Comparison of ENCODE assay signal across 24 mouse cellular contexts in genomic region chr2:163492018-163492417, GRCm38 (mm10). TPM values are rescaled to one million over a fixed set of nuclear protein-coding genes. Genes with fewer than 3 reads are reported as not detected.
DNase-seq lines count a peak whose midpoint lies in the region; ATAC-seq lines count a peak whose summit lies in the region.
"Had no signal": no experiment of that assay in that cellular context is flagged by ENCODE, and none has a peak within 500 bp of the region (broad histone marks: within the 10 kb centered on the region; RNA-seq: fewer than 3 reads in every experiment).

R3hdml (plus strand) TSS chr2:163492318.

- no peaks in the 10 kb centered on the region for H3K27me3 ChIP-seq in forebrain, embryonic 11.5 days (ENCODE audit: control insufficient read depth, insufficient read depth, low read length)
- 0 out of 2 replicates have a peak, but pooled peaks cover 3% of the 10 kb centered on the region for H3K27me3 ChIP-seq in forebrain, embryonic 13.5 days
- H3K27me3 ChIP-seq in kidney, embryonic 15.5 days, result peaks cover 7% of the 10 kb centered on the region; the same call in 1 of the 2 replicates
- no peaks in the 10 kb centered on the region for H3K27me3 ChIP-seq in midbrain, embryonic 11.5 days (ENCODE audit: control insufficient read depth, insufficient read depth, low read length)
- no peaks in the 10 kb centered on the region for H3K27me3 ChIP-seq in midbrain, embryonic 14.5 days (ENCODE audit: control insufficient read depth, insufficient read depth, low read length)
- H3K27me3 ChIP-seq: intestine, embryonic 15.5 days; liver, embryonic 15.5 days; stomach, embryonic 15.5 days had no signal

- H3K9ac ChIP-seq in forebrain, embryonic 11.5 days (ENCODE audit: low read length), result peak within 1 kb of the TSS; percentile 12; the same call in 1 of the 2 replicates
- no peak within 1 kb of the TSS for H3K9ac ChIP-seq in forebrain, embryonic 13.5 days
- H3K9ac ChIP-seq in kidney, embryonic 15.5 days, result no peak within 1 kb of the TSS
- H3K9ac ChIP-seq in midbrain, embryonic 11.5 days (ENCODE audit: low read length), result no peak within 1 kb of the TSS
- H3K9ac ChIP-seq in midbrain, embryonic 14.5 days (replicated peaks; ENCODE audit: low read length), result no peak within 1 kb of the TSS
- H3K9ac ChIP-seq: embryonic facial prominence, embryonic 13.5 days; forebrain, postnatal 0 days; heart, embryonic 12.5 days; intestine, embryonic 15.5 days; liver, embryonic 15.5 days; lung, embryonic 14.5 days; stomach, embryonic 15.5 days had no signal

- H3K4me3 ChIP-seq in forebrain, embryonic 11.5 days (ENCODE audit: low read depth, low read length), result no peak within 1 kb of the TSS
- no peak within 1 kb of the TSS for H3K4me3 ChIP-seq in forebrain, embryonic 13.5 days
- no peak within 1 kb of the TSS for H3K4me3 ChIP-seq in kidney, embryonic 15.5 days (replicated peaks)
- no peak within 1 kb of the TSS for H3K4me3 ChIP-seq in midbrain, embryonic 11.5 days (ENCODE audit: low read depth, low read length)
- no peak within 1 kb of the TSS for H3K4me3 ChIP-seq in midbrain, embryonic 14.5 days (replicated peaks; ENCODE audit: low read depth, low read length)
- H3K4me3 ChIP-seq: embryonic facial prominence, embryonic 13.5 days; forebrain, embryonic 10.5 days; heart, adult 2 months; heart, embryonic 12.5 days; intestine, embryonic 15.5 days; liver, embryonic 15.5 days; stomach, embryonic 15.5 days had no signal

- H3K27ac ChIP-seq in forebrain, embryonic 11.5 days (ENCODE audit: low read depth, low read length), result no peak within 1 kb of the TSS
- no peak within 1 kb of the TSS for H3K27ac ChIP-seq in forebrain, embryonic 13.5 days
- H3K27ac ChIP-seq in kidney, embryonic 15.5 days, result no peak within 1 kb of the TSS
- no peak within 1 kb of the TSS for H3K27ac ChIP-seq in midbrain, embryonic 11.5 days (ENCODE audit: low read depth, low read length)
- H3K27ac ChIP-seq in midbrain, embryonic 14.5 days (replicated peaks; ENCODE audit: low read depth, low read length), result no peak within 1 kb of the TSS
- H3K27ac ChIP-seq: embryonic facial prominence, embryonic 13.5 days; forebrain, embryonic 10.5 days; heart, adult 2 months; intestine, embryonic 15.5 days; liver, embryonic 15.5 days; stomach, embryonic 15.5 days had no signal

- no peak for DNase-seq in forebrain, embryonic 11.5 days (ENCODE audit: low spot score)
- no peak for DNase-seq in kidney, postnatal 4 days
- peak; percentile 60 for DNase-seq in midbrain, embryonic 11.5 days (ENCODE audit: low spot score, missing footprints)
- DNase-seq in midbrain, embryonic 14.5 days, result no peak
- no peak for DNase-seq in urinary bladder, adult 2 months (ENCODE audit: low spot score)
- DNase-seq: adrenal gland, postnatal 25 days; cerebellum, adult 18-20 months; heart, adult 2 months; heart, postnatal 4 days; kidney, postnatal 14 days; liver; lung, embryonic 14.5 days; lung, postnatal 14 days; right cerebral cortex, postnatal 25 days had no signal

- no peaks in the 10 kb centered on the region for H3K9me3 ChIP-seq in forebrain, embryonic 11.5 days (ENCODE audit: control insufficient read depth, low read length)
- H3K9me3 ChIP-seq in forebrain, embryonic 13.5 days (replicated peaks), result no peaks in the 10 kb centered on the region
- no peaks in the 10 kb centered on the region for H3K9me3 ChIP-seq in kidney, embryonic 15.5 days (replicated peaks)
- H3K9me3 ChIP-seq in midbrain, embryonic 11.5 days (ENCODE audit: control insufficient read depth, low read length), result no peaks in the 10 kb centered on the region
- no peaks in the 10 kb centered on the region for H3K9me3 ChIP-seq in midbrain, embryonic 14.5 days (ENCODE audit: control insufficient read depth, low read length)
- H3K9me3 ChIP-seq: embryonic facial prominence, embryonic 13.5 days; forebrain, embryonic 10.5 days; heart, embryonic 12.5 days; intestine, embryonic 15.5 days; liver, embryonic 15.5 days; stomach, embryonic 15.5 days had no signal

- WGBS in forebrain, embryonic 11.5 days, result 77% methylated on average over 5 of the region's 5 CpGs
- WGBS in forebrain, embryonic 13.5 days, result 81% methylated on average over 5 of the region's 5 CpGs
- WGBS in kidney, embryonic 15.5 days, result 68% methylated on average over 5 of the region's 5 CpGs
- WGBS in midbrain, embryonic 11.5 days, result 79% methylated on average over 5 of the region's 5 CpGs
- WGBS in midbrain, embryonic 14.5 days, result 81% methylated on average over 5 of the region's 5 CpGs

- no peak for ATAC-seq in forebrain, embryonic 11.5 days (replicated peaks; ENCODE audit: low FRiP score)
- ATAC-seq in forebrain, embryonic 13.5 days, result no peak
- no peak for ATAC-seq in kidney, embryonic 15.5 days (replicated peaks; ENCODE audit: low FRiP score)
- ATAC-seq in midbrain, embryonic 11.5 days (ENCODE audit: low FRiP score), result no peak
- no peak for ATAC-seq in midbrain, embryonic 14.5 days (ENCODE audit: low FRiP score, low TSS enrichment)
- ATAC-seq: intestine, embryonic 15.5 days had no signal

- H3K36me3 ChIP-seq in forebrain, embryonic 11.5 days (ENCODE audit: control insufficient read depth, insufficient read depth, low read length), result no peaks in the 10 kb centered on the region
- H3K36me3 ChIP-seq in forebrain, embryonic 13.5 days (ENCODE audit: poor library complexity, severe bottlenecking), result no peaks in the 10 kb centered on the region
- H3K36me3 ChIP-seq in kidney, embryonic 15.5 days, result no peaks in the 10 kb centered on the region
- no peaks in the 10 kb centered on the region for H3K36me3 ChIP-seq in midbrain, embryonic 11.5 days (ENCODE audit: control insufficient read depth, insufficient read depth, low read length)
- no peaks in the 10 kb centered on the region for H3K36me3 ChIP-seq in midbrain, embryonic 14.5 days (ENCODE audit: control insufficient read depth, insufficient read depth, low read length)
- H3K36me3 ChIP-seq: embryonic facial prominence, embryonic 13.5 days; forebrain, embryonic 10.5 days; heart, embryonic 12.5 days; intestine, embryonic 15.5 days; liver, embryonic 15.5 days; stomach, embryonic 15.5 days had no signal

- H3K4me2 ChIP-seq in forebrain, embryonic 11.5 days (ENCODE audit: low read depth, low read length, severe bottlenecking), result no peak within 1 kb of the TSS
- H3K4me2 ChIP-seq in forebrain, embryonic 13.5 days, result no peak within 1 kb of the TSS
- H3K4me2 ChIP-seq in kidney, embryonic 15.5 days, result no peak within 1 kb of the TSS
- H3K4me2 ChIP-seq in midbrain, embryonic 11.5 days, result no peak within 1 kb of the TSS
- H3K4me2 ChIP-seq in midbrain, embryonic 14.5 days (ENCODE audit: low read length), result no peak within 1 kb of the TSS
- H3K4me2 ChIP-seq: embryonic facial prominence, embryonic 13.5 days; heart, embryonic 12.5 days; intestine, embryonic 15.5 days; liver, embryonic 15.5 days; lung, embryonic 14.5 days; stomach, embryonic 15.5 days had no signal

- H3K4me1 ChIP-seq in forebrain, embryonic 11.5 days (replicated peaks; ENCODE audit: control insufficient read depth, insufficient read depth, low read length), result peaks cover 2% of the 10 kb centered on the region; the same call in 1 of the 2 replicates
- no peaks in the 10 kb centered on the region for H3K4me1 ChIP-seq in forebrain, embryonic 13.5 days
- no peaks in the 10 kb centered on the region for H3K4me1 ChIP-seq in kidney, embryonic 15.5 days
- H3K4me1 ChIP-seq in midbrain, embryonic 11.5 days (ENCODE audit: control insufficient read depth, insufficient read depth, low read length), result no peaks in the 10 kb centered on the region
- H3K4me1 ChIP-seq in midbrain, embryonic 14.5 days (ENCODE audit: control insufficient read depth, insufficient read depth, low read length), result no peaks in the 10 kb centered on the region
- H3K4me1 ChIP-seq: embryonic facial prominence, embryonic 13.5 days; liver, embryonic 15.5 days had no signal

RNA-seq across cellular contexts. Expression of gene R3hdml, which starts in this region (rescaled TPM):
- polyA plus RNA-seq in forebrain, embryonic 11.5 days (2014; fragmentation: Nextera tagmentation; extraction: Ambion mirVana), result not detected in 2 replicates
- 0.16 TPM in 1 of 2 replicates, not detected in the other for polyA plus RNA-seq in forebrain, embryonic 13.5 days (2015; fragmentation: Nextera tagmentation; extraction: Ambion mirVana)
- polyA plus RNA-seq in kidney, embryonic 15.5 days (2015; fragmentation: Nextera tagmentation; extraction: Ambion mirVana), result 31.2 and 34.9 TPM in 2 replicates
- polyA plus RNA-seq in midbrain, embryonic 11.5 days (2014; fragmentation: Nextera tagmentation; extraction: Ambion mirVana), result not detected in 2 replicates
- not detected in 2 replicates for polyA plus RNA-seq in midbrain, embryonic 14.5 days (2014; fragmentation: Nextera tagmentation; extraction: Ambion mirVana)
- polyA plus RNA-seq in urinary bladder, adult 2 months (2012; rRNA removed), result not detected in 2 replicates
- polyA plus RNA-seq: embryonic facial prominence, embryonic 13.5 days; forebrain, embryonic 10.5 days; heart, adult 2 months; heart, embryonic 12.5 days; heart, postnatal 0 days; liver, embryonic 15.5 days; lung, embryonic 14.5 days had no signal

Comparison
In these comparisons a context has a peak if more than half of its experiments do, and no peak if none do; other contexts are left out.
1. RNA of gene R3hdml (polyA plus RNA-seq): 31.2 to 34.9 TPM in kidney, embryonic 15.5 days; not detected in midbrain, embryonic 14.5 days, 0.16 TPM in forebrain, embryonic 13.5 days, not detected in forebrain, embryonic 11.5 days, not detected in midbrain, embryonic 11.5 days and not detected in urinary bladder, adult 2 months; every median in the first group is over 10 times any median in the second.
2. Peak in DNase-seq in midbrain, embryonic 11.5 days; RNA of the gene not detected or under 1 TPM.